Mouse (Mus musculus) gastrocnemius, postnatal 14 days (tissue): Measurements from ENCODE around the gene Timp2. TPM values are rescaled to one million over a fixed set of nuclear protein-coding genes. Genes with fewer than 3 reads are reported as not detected.
"Not testable (repeated sequence)": the region's sequence is repeated elsewhere in the genome, so short reads cannot be mapped to it uniquely, and the experiment has no call there.

ENCODE experiments used
- DNase-seq: peaks from one replicate; pipeline ENCODE4 v3.0.0; 2021; ENCODE audit warnings: mixed read lengths
- intact Hi-C: fragments of 180-260 bp; cut with DNase I; formaldehyde crosslinking; loops from one replicate; pipeline ENCODE4 v1.15.1; 2025; ENCODE audit warnings: low total_unique reads
- long read RNA-seq, 2 experiments: library from polyadenylated mRNA; stranded (forward); transcript quantifications; one replicate each; pipeline ENCODE4 v2.0.0; 2021
- total RNA-seq, 2 experiments: library from RNA; stranded (reverse); gene quantifications; 2 replicates each; pipeline ENCODE4 v1.2.3; 2021

Timp2 gene
- total RNA-seq = 100 to 1,000 TPM; 119 to 133 TPM
- long read RNA-seq, experiment 1, transcript Timp2-201 (5 exons, 3,709 nt) = major isoform, 83 of 94 reads
- long read RNA-seq, experiment 1, partial matches to known transcripts = 1 of 94 reads
- long read RNA-seq, experiment 1, other reads (novel, unspliced or antisense) = 10 of 94 reads
- long read RNA-seq, experiment 2, transcript Timp2-201 (5 exons, 3,709 nt) = major isoform, 100 of 112 reads
- long read RNA-seq, experiment 2, partial matches to known transcripts = 0 of 112 reads
- long read RNA-seq, experiment 2, other reads (novel, unspliced or antisense) = 12 of 112 reads

- intact Hi-C loops = no loop called here
- no peak for DNase-seq
These were observed at the start of gene Timp2 for GRCm38 (mm10) chr11:118355640-118356039. Gene Timp2 (minus strand): TSS chr11:118355740.

- peak; percentile 6 for DNase-seq
- intact Hi-C loops = no loop called here
These were observed 49.8 kb upstream of the Timp2 start for GRCm38 (mm10) chr11:118405311-118405710.

GRCm38 (mm10) chr11:118403951-118404899, 48.7 kb upstream of the Timp2 start:
- intact Hi-C loops = no loop called here
- DNase-seq = peak; percentile 3

GRCm38 (mm10) chr11:118403183-118403582, 47.6 kb upstream of the Timp2 start:
- DNase-seq = no peak
- intact Hi-C loops = no loop called here

GRCm38 (mm10) chr11:118401760-118402280, 46.3 kb upstream of the Timp2 start, which contains the start of gene Lgals3bp:
Gene Lgals3bp (minus strand): TSS chr11:118402092.
- peak; percentile 61 for DNase-seq
- intact Hi-C loops = no loop called here

GRCm38 (mm10) chr11:118401195-118401594, 45.7 kb upstream of the Timp2 start:
- DNase-seq = peak; percentile 5
- intact Hi-C loops = no loop called here

GRCm38 (mm10) chr11:118400566-118400936, 45.0 kb upstream of the Timp2 start:
- DNase-seq = peak; percentile 18
- intact Hi-C loops = no loop called here

GRCm38 (mm10) chr11:118399891-118400565, 44.5 kb upstream of the Timp2 start:
- intact Hi-C loops = no loop called here
- DNase-seq = peak; percentile 4

GRCm38 (mm10) chr11:118397806-118398530, 42.4 kb upstream of the Timp2 start:
- intact Hi-C loops = no loop called here
- DNase-seq = no peak

- intact Hi-C loops = no loop called here
- no peak for DNase-seq
These were observed 39.0 kb upstream of the Timp2 start for GRCm38 (mm10) chr11:118394538-118394937.

- intact Hi-C loops = no loop called here
- DNase-seq = peak; percentile 2
These were observed 38.5 kb upstream of the Timp2 start for GRCm38 (mm10) chr11:118393991-118394390.

GRCm38 (mm10) chr11:118387816-118388215, 32.3 kb upstream of the Timp2 start:
- DNase-seq, intact Hi-C loops: not testable (repeated sequence)

- intact Hi-C loops = loop anchor here (2.0 kb wide), 1 partner anchor 63 kb away; no protein-coding TSS in a partner anchor
- peak; percentile 92 for DNase-seq
These were observed 23.9 kb upstream of the Timp2 start for GRCm38 (mm10) chr11:118379251-118380009.

- DNase-seq = no peak
- intact Hi-C loops = loop anchor here (2.0 kb wide), 1 partner anchor 62 kb away; no protein-coding TSS in a partner anchor
These were observed 23.1 kb upstream of the Timp2 start for GRCm38 (mm10) chr11:118378656-118379055.

GRCm38 (mm10) chr11:118376323-118376722, 20.8 kb upstream of the Timp2 start:
- intact Hi-C loops, DNase-seq: not testable (repeated sequence)

GRCm38 (mm10) chr11:118375881-118376280, 20.3 kb upstream of the Timp2 start:
- no peak for DNase-seq
- intact Hi-C loops = no loop called here

- intact Hi-C loops = no loop called here
- no peak for DNase-seq
These were observed 19.9 kb upstream of the Timp2 start for GRCm38 (mm10) chr11:118375461-118375860.

- no peak for DNase-seq
- intact Hi-C loops = no loop called here
These were observed 19.5 kb upstream of the Timp2 start for GRCm38 (mm10) chr11:118375006-118375405.
